Mouse (Mus musculus) 3134 (cell line): ENCODE results near the gene Abi3.

Source experiments
- DNase-seq: peaks from one replicate; pipeline ENCODE4 v3.0.0-alpha.2; 2011; ENCODE audit warnings: low spot score; ENCODE audit not compliant: insufficient read length; ENCODE audit errors: extremely low read depth

Abi3 gene

GRCm38 (mm10) chr11:95791787-95792186 lies 50.5 kb downstream of the Abi3 start:
- DNase-seq: no peak

GRCm38 (mm10) chr11:95789451-95789891 lies 52.8 kb downstream of the Abi3 start:
- DNase-seq: no peak

- no peak for DNase-seq
Measured at GRCm38 (mm10) chr11:95786511-95786910, 55.8 kb downstream of the Abi3 start.

- no peak for DNase-seq
Measured at GRCm38 (mm10) chr11:95785675-95786074, 56.6 kb downstream of the Abi3 start.

- DNase-seq: no peak
Measured at GRCm38 (mm10) chr11:95783958-95784357, 58.3 kb downstream of the Abi3 start.

GRCm38 (mm10) chr11:95783457-95783856 lies 58.8 kb downstream of the Abi3 start:
- DNase-seq: no peak

DNA sequence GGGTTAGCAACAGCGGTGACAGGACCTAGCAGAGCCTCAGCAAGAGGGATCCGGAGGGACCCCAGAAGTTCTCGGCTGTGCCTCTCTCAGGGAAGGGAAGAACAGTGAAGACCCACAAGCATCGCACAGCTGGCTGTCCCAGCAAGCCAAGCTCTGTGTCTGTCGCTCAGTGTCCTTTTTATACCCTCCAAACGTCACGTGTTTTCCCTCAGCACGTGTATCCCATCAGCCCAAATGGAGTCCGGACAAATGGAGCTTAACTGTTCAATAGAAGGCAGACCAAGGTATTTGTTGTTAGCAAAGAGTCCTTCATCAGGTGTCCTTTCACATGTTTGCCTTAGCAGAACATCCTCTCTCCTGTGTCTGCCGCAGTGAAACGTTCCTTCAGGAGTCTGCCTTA lies 60.7 kb downstream of the Abi3 start:
- DNase-seq: no peak

DNA sequence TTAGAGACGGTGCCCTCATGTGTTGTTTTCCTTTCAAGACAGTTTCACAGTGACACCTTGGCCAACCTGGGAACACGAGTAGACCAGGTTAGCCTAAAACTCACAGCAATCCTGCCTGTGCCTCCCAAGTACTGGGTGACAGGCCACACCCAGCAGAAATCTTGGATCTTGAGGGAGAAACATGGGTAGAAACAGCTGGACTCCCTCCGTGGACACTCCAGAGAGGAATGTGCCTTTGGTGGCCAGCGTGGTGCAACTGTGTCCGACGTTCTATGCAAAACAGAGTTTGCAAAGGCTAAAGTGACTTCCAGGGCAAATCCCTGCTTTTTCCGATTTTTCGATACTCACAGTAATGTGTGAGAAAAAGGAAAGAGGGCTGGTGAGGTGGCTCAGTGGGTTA lies 61.8 kb downstream of the Abi3 start:
- no peak for DNase-seq
